Mouse (Mus musculus) heart, embryonic 14.5 days (tissue): ENCODE measurements around the gene Camk2d. TPM values are rescaled to one million over a fixed set of nuclear protein-coding genes. Genes with fewer than 3 reads are reported as not detected.

ENCODE experiments used
- ATAC-seq: fragments of 200-750 bp; cut with Nextera tagmentation; 2 replicates; pipeline ENCODE4 v1.8.0; 2017; ENCODE audit warnings: low read depth, moderate TSS enrichment; ENCODE audit not compliant: insufficient number of reproducible peaks, insufficient read depth, low FRiP score
- H3K27ac ChIP-seq, 2 experiments: fragments of 200-500 bp in 1 of 2; fragments of 300-500 bp in 1 of 2; sonication (generic) in 1 of 2; replicated peaks in 1 of 2; 2 replicates each; pipeline ENCODE4 v1.5.1; 2012 to 2014; ENCODE audit warnings: low read depth in 2 of 2, low read length in 2 of 2, control low read depth in 1 of 2, mild to moderate bottlenecking in 1 of 2, mixed read lengths in 1 of 2; ENCODE audit not compliant: control insufficient read depth in 1 of 2, insufficient read depth in 1 of 2
- H3K27me3 ChIP-seq: fragments of 300-500 bp; sonication (generic); 2 replicates; pipeline ENCODE4 v1.6.1; 2014; ENCODE audit warnings: mild to moderate bottlenecking, low read length, control low read depth; ENCODE audit not compliant: control insufficient read depth, insufficient read depth
- H3K36me3 ChIP-seq: fragments of 300-500 bp; sonication (generic); 2 replicates; pipeline ENCODE4 v1.6.1; 2014; ENCODE audit warnings: mild to moderate bottlenecking, control low read depth, low read length, mixed read lengths; ENCODE audit not compliant: control insufficient read depth, insufficient read depth
- H3K4me1 ChIP-seq, 2 experiments: fragments of 200-500 bp in 1 of 2; fragments of 300-500 bp in 1 of 2; sonication (generic) in 1 of 2; 2 replicates each; pipeline ENCODE4 v1.6.1; 2012 to 2014; ENCODE audit warnings: low read length in 2 of 2, control low read depth in 1 of 2, mixed read lengths in 1 of 2; ENCODE audit not compliant: control insufficient read depth in 2 of 2, insufficient read depth in 2 of 2
- H3K4me2 ChIP-seq: fragments of 300-500 bp; sonication (generic); 2 replicates; pipeline ENCODE4 v1.6.1; 2014; ENCODE audit warnings: mild to moderate bottlenecking, low read length
- H3K4me3 ChIP-seq, 2 experiments: fragments of 200-500 bp in 1 of 2; fragments of 300-500 bp in 1 of 2; sonication (generic) in 1 of 2; 2 replicates each; pipeline ENCODE4 v1.5.1; 2012 to 2014; ENCODE audit warnings: low read length in 2 of 2, mild to moderate bottlenecking in 2 of 2, control low read depth in 1 of 2, low read depth in 1 of 2, moderate library complexity in 1 of 2; ENCODE audit not compliant: control insufficient read depth in 1 of 2, insufficient read depth in 1 of 2
- H3K9ac ChIP-seq: fragments of 300-500 bp; sonication (generic); 2 replicates; pipeline ENCODE4 v1.6.1; 2014; ENCODE audit warnings: mild to moderate bottlenecking, low read length
- H3K9me3 ChIP-seq: fragments of 300-500 bp; sonication (generic); 2 replicates; pipeline ENCODE4 v1.6.1; 2016; ENCODE audit warnings: low read length, control low read depth; ENCODE audit not compliant: control insufficient read depth
- WGBS: fragments of 180-500 bp; shearing (Covaris S2); extraction: QIAGEN DNeasy Blood & Tissue Kit; methylation state at CpG from one replicate; pipeline ENCODE4 v1.1.7; 2014; 5-methylcytosine and 5-hydroxymethylcytosine counted together
- polyA plus RNA-seq: library from polyadenylated mRNA; unstranded; fragments of >200 nt; fragmentation: Nextera tagmentation; extraction: Ambion mirVana; gene quantifications from 2 replicates; pipeline ENCODE4 v1.2.1, GENCODE M21; 2014

Gene Camk2d
- 149 and 154 TPM in 2 replicates for polyA plus RNA-seq

- H3K27ac ChIP-seq = peak within 1 kb of the TSS; percentile 98 to 100
- WGBS = under 1% methylated on average over 16 of the region's 16 CpGs
- H3K4me1 ChIP-seq = peaks cover 0 to 23% of the 10 kb centered on the region in 2 experiments; a peak in 2 of 4 replicates
- peaks cover 10% of the 10 kb centered on the region for H3K36me3 ChIP-seq
- H3K9ac ChIP-seq = peak within 1 kb of the TSS; percentile 98
- ATAC-seq = peak; percentile 89
- peak within 1 kb of the TSS; percentile 97 for H3K4me2 ChIP-seq
- H3K27me3 ChIP-seq = no peaks in the 10 kb centered on the region
- H3K9me3 ChIP-seq = no peaks in the 10 kb centered on the region
- peak within 1 kb of the TSS; percentile 67 to 82 for H3K4me3 ChIP-seq
Observed at GRCm38 (mm10) chr3:126596086-126596485, at the start of gene Camk2d. Camk2d (plus strand) TSS chr3:126596302.

GRCm38 (mm10) chr3:126547941-126548340 lies 48.2 kb upstream of the Camk2d start:
- H3K4me3 ChIP-seq = no peak overlapping the region
- no peaks in the 10 kb centered on the region for H3K36me3 ChIP-seq
- no peaks in the 10 kb centered on the region for H3K9me3 ChIP-seq
- no peak overlapping the region for H3K27ac ChIP-seq
- H3K4me2 ChIP-seq = no peak overlapping the region
- no peaks in the 10 kb centered on the region for H3K27me3 ChIP-seq
- ATAC-seq = no peak
- H3K9ac ChIP-seq = no peak overlapping the region
- no peaks in the 10 kb centered on the region for H3K4me1 ChIP-seq

GRCm38 (mm10) chr3:126563646-126564045 lies 32.5 kb upstream of the Camk2d start:
- 74% methylated on average over 2 of the region's 2 CpGs for WGBS
- Histone ChIP-seq H3K27me3 (no peaks in the 10 kb centered on the region), H3K27ac (no peak overlapping the region), H3K9me3 (0 out of 2 replicates have a peak, but pooled peaks cover 4% of the 10 kb centered on the region), H3K4me3 (no peak overlapping the region), H3K4me2 (no peak overlapping the region), H3K36me3 (no peaks in the 10 kb centered on the region), H3K4me1 (no peaks in the 10 kb centered on the region), H3K9ac (no peak overlapping the region)
- no peak for ATAC-seq

GRCm38 (mm10) chr3:126570628-126571027 lies 25.5 kb upstream of the Camk2d start:
- no peak for ATAC-seq
- no peaks in the 10 kb centered on the region for H3K27me3 ChIP-seq
- WGBS = 61% methylated on average over 1 of the region's 1 CpGs
- H3K9me3 ChIP-seq = 0 out of 2 replicates have a peak, but pooled peaks cover 4% of the 10 kb centered on the region
- no peak overlapping the region for H3K27ac ChIP-seq
- H3K4me1 ChIP-seq = no peaks in the 10 kb centered on the region
- H3K4me2 ChIP-seq = no peak overlapping the region
- no peak overlapping the region for H3K4me3 ChIP-seq
- no peak overlapping the region for H3K9ac ChIP-seq
- no peaks in the 10 kb centered on the region for H3K36me3 ChIP-seq

- ATAC-seq = no peak
Observed at GRCm38 (mm10) chr3:126572915-126573314, 23.2 kb upstream of the Camk2d start.

GRCm38 (mm10) chr3:126575927-126576326 lies 20.2 kb upstream of the Camk2d start:
- Histone ChIP-seq H3K9ac (no peak overlapping the region), H3K9me3 (no peaks in the 10 kb centered on the region), H3K4me1 (no peaks in the 10 kb centered on the region), H3K4me3 (no peak overlapping the region), H3K27me3 (no peaks in the 10 kb centered on the region), H3K4me2 (no peak overlapping the region), H3K27ac (no peak overlapping the region), H3K36me3 (no peaks in the 10 kb centered on the region)
- 61% methylated on average over 2 of the region's 2 CpGs for WGBS
- no peak for ATAC-seq

More at GRCm38 (mm10) chr3:126572915-126573314, 23.2 kb upstream of the Camk2d start:
- Histone ChIP-seq H3K27ac (no peak overlapping the region), H3K9me3 (no peaks in the 10 kb centered on the region), H3K4me1 (no peaks in the 10 kb centered on the region), H3K4me2 (no peak overlapping the region), H3K4me3 (no peak overlapping the region), H3K9ac (no peak overlapping the region), H3K36me3 (no peaks in the 10 kb centered on the region), H3K27me3 (no peaks in the 10 kb centered on the region)
- WGBS = 72% methylated on average over 5 of the region's 5 CpGs

- Histone ChIP-seq H3K36me3 (no peaks in the 10 kb centered on the region), H3K9ac (no peak overlapping the region), H3K9me3 (no peaks in the 10 kb centered on the region), H3K27ac (no peak overlapping the region), H3K4me2 (no peak overlapping the region), H3K4me3 (no peak overlapping the region), H3K4me1 (no peaks in the 10 kb centered on the region), H3K27me3 (no peaks in the 10 kb centered on the region)
- 74% methylated on average over 3 of the region's 3 CpGs for WGBS
- ATAC-seq = no peak
Observed at GRCm38 (mm10) chr3:126586134-126586533, 10.0 kb upstream of the Camk2d start.

- 82% methylated on average over 3 of the region's 3 CpGs for WGBS
- Histone ChIP-seq H3K4me1 (no peaks in the 10 kb centered on the region), H3K27me3 (no peaks in the 10 kb centered on the region), H3K36me3 (no peaks in the 10 kb centered on the region), H3K27ac (no peak overlapping the region), H3K4me3 (no peak overlapping the region), H3K9me3 (no peaks in the 10 kb centered on the region), H3K9ac (no peak overlapping the region), H3K4me2 (no peak overlapping the region)
- no peak for ATAC-seq
Observed at GRCm38 (mm10) chr3:126587477-126587876, 8.6 kb upstream of the Camk2d start.
